Mouse (Mus musculus) CH12.LX (cell line): ENCODE measurements around the gene Cep83. TPM values are rescaled to one million over a fixed set of nuclear protein-coding genes. Genes with fewer than 3 reads are reported as not detected.

ENCODE experiments used
- DNase-seq: peaks from one replicate; pipeline ENCODE4 v3.0.0-alpha.2; 2013; ENCODE audit errors: extremely low read depth
- H3K27ac ChIP-seq: 2 replicates; pipeline ENCODE4 v1.5.1; 2012; ENCODE audit warnings: low read depth, mild to moderate bottlenecking, control low read depth, moderate library complexity; ENCODE audit not compliant: insufficient read depth
- H3K27me3 ChIP-seq: replicated peaks from 2 replicates; pipeline ENCODE3; 2012; ENCODE audit warnings: inconsistent platforms
- H3K36me3 ChIP-seq, 2 experiments: replicated peaks in 1 of 2; 2 replicates each; pipeline versions ENCODE3 to v1.6.1; 2012; ENCODE audit warnings: inconsistent platforms in 1 of 2, low read length in 1 of 2, mild to moderate bottlenecking in 1 of 2, mixed read lengths in 1 of 2, moderate library complexity in 1 of 2; ENCODE audit not compliant: control insufficient read depth in 1 of 2, insufficient read depth in 1 of 2
- H3K4me1 ChIP-seq, 2 experiments: 2 replicates each; pipeline ENCODE4 v1.6.1; 2012; ENCODE audit warnings: inconsistent platforms in 1 of 2, moderate library complexity in 1 of 2; ENCODE audit not compliant: insufficient read depth in 2 of 2, control insufficient read depth in 1 of 2
- H3K4me2 ChIP-seq: 2 replicates; pipeline ENCODE4 v1.6.1; 2012; ENCODE audit warnings: low read depth, mild to moderate bottlenecking, control low read depth; ENCODE audit not compliant: poor library complexity, insufficient read depth, severe bottlenecking
- H3K4me3 ChIP-seq, 3 experiments: fragments of 150-350 bp in 1 of 3; sonication (generic) in 1 of 3; replicated peaks in 1 of 3; 2 replicates each; pipeline versions ENCODE3 to v1.5.1; 2011 to 2012; ENCODE audit warnings: low read depth in 2 of 3, low read length in 2 of 3, mild to moderate bottlenecking in 2 of 3, moderate library complexity in 2 of 3, control low read depth in 1 of 3, improper control_type of control experiment in 1 of 3, inconsistent platforms in 1 of 3, mixed read lengths in 1 of 3; ENCODE audit not compliant: poor library complexity in 1 of 3
- H3K79me2 ChIP-seq: replicated peaks from 2 replicates; pipeline ENCODE4 v1.6.1; 2012; ENCODE audit warnings: mild to moderate bottlenecking, moderate library complexity; ENCODE audit not compliant: control insufficient read depth, poor library complexity, insufficient read depth, severe bottlenecking; ENCODE audit errors: extremely low read depth
- H3K9ac ChIP-seq: 2 replicates; pipeline ENCODE4 v1.6.1; 2012; ENCODE audit warnings: low read depth, mild to moderate bottlenecking, control low read depth, moderate library complexity; ENCODE audit not compliant: insufficient read depth
- H3K9me3 ChIP-seq: replicated peaks from 2 replicates; pipeline ENCODE3; 2012; ENCODE audit warnings: low read length, inconsistent platforms, mixed read lengths
- BHLHE40 ChIP-seq: IDR thresholded peaks from 2 replicates; pipeline ENCODE4 v1.6.1; 2011; ENCODE audit warnings: mild to moderate bottlenecking, low read depth, low read length, improper control_type of control experiment
- CHD1 ChIP-seq: IDR thresholded peaks from 2 replicates; pipeline ENCODE4 v1.6.1; 2012; ENCODE audit warnings: low read depth, low read length, improper control_type of control experiment, inconsistent platforms
- HCFC1 ChIP-seq: IDR thresholded peaks from 2 replicates; pipeline ENCODE4 v1.6.1; 2012; ENCODE audit warnings: low read depth, mild to moderate bottlenecking, inconsistent platforms, low read length, improper control_type of control experiment
- MAX ChIP-seq: IDR thresholded peaks from 2 replicates; pipeline ENCODE4 v1.6.1; 2011; ENCODE audit warnings: low read length, improper control_type of control experiment
- MEF2A ChIP-seq: IDR thresholded peaks from 2 replicates; pipeline ENCODE4 v1.6.1; 2014; ENCODE audit warnings: low read depth, mild to moderate bottlenecking, inconsistent platforms, low read length, improper control_type of control experiment, borderline replicate concordance
- MXI1 ChIP-seq: IDR thresholded peaks from 2 replicates; pipeline ENCODE4 v1.6.1; 2011; ENCODE audit warnings: mild to moderate bottlenecking, low read depth, low read length, improper control_type of control experiment
- MYC ChIP-seq: IDR thresholded peaks from 2 replicates; pipeline ENCODE4 v1.6.1; 2011; ENCODE audit warnings: low read depth, mild to moderate bottlenecking, improper control_type of control experiment, low read length
- PAX5 ChIP-seq: IDR thresholded peaks from 2 replicates; pipeline ENCODE4 v1.6.1; 2012; ENCODE audit warnings: low read length, inconsistent platforms, mixed read lengths
- RAD21 ChIP-seq: IDR thresholded peaks from 2 replicates; pipeline ENCODE4 v1.6.1; 2011; ENCODE audit warnings: low read depth, mild to moderate bottlenecking, low read length, improper control_type of control experiment, moderate library complexity
- RCOR1 ChIP-seq: conservative IDR thresholded peaks from 2 replicates; pipeline ENCODE4 v1.6.1; 2012; ENCODE audit warnings: low read depth, mild to moderate bottlenecking, inconsistent platforms, low read length, improper control_type of control experiment
- UBTF ChIP-seq: IDR thresholded peaks from 2 replicates; pipeline ENCODE4 v1.6.1; 2012; ENCODE audit warnings: low read depth, mild to moderate bottlenecking, inconsistent platforms, low read length, improper control_type of control experiment, moderate library complexity
- USF1 ChIP-seq: IDR thresholded peaks from 2 replicates; pipeline ENCODE4 v1.6.1; 2014; ENCODE audit warnings: low read depth, mild to moderate bottlenecking, inconsistent platforms, low read length, improper control_type of control experiment
- ZC3H11A ChIP-seq: IDR thresholded peaks from 2 replicates; pipeline ENCODE4 v1.6.1; 2012; ENCODE audit warnings: low read depth, mild to moderate bottlenecking, inconsistent platforms, low read length, improper control_type of control experiment
- dilution Hi-C: fragments of 300-500 bp; cut with MboI; formaldehyde crosslinking; loops from 2 replicates; pipeline ENCODE4 v1.14.3; 2020; ENCODE audit warnings: low sequenced_read_pairs; ENCODE audit not compliant: extremely low pct_unique_long_range_greater_than_20kb, extremely low pct_ligation_motif_present
- in situ Hi-C: fragments of 300-500 bp; cut with MboI; formaldehyde crosslinking; loops from 3 replicates; pipeline ENCODE4 v1.14.3; 2019; ENCODE audit warnings: low sequenced_read_pairs, low pct_ligation_motif_present, low pct_unique_long_range_greater_than_20kb, mixed read lengths
- polyA plus RNA-seq: library from polyadenylated mRNA; unstranded; fragments of >175 nt; gene quantifications from 2 replicates; pipeline ENCODE4 v1.2.1, GENCODE M21; 2012; ENCODE audit warnings: low read depth; ENCODE audit not compliant: insufficient read length
- total RNA-seq, 2 experiments: library from RNA; depleted of rRNA; stranded (reverse); fragments of 300-350 nt in 1 of 2; fragments of >200 nt in 1 of 2; gene quantifications; 2 replicates each; pipeline ENCODE4 v1.2.3; 2012 to 2014

Cep83 gene
- total and polyA plus RNA-seq, 3 experiments: 17.7 to 44.0 (median 32.1) TPM

GRCm38 (mm10) chr10:94668147-94668546 lies 20.3 kb upstream of the Cep83 start:
- in situ Hi-C loops: no loop called here
- no peak for DNase-seq
- dilution Hi-C loops: no loop called here

GRCm38 (mm10) chr10:94687801-94688419 lies 544 bp upstream of the Cep83 start:
- H3K4me1 ChIP-seq: peaks cover 8 to 29% of the 10 kb centered on the region in 2 experiments; a peak in 3 of 4 replicates
- H3K9ac ChIP-seq: peak overlapping the region; percentile 90
- DNase-seq: peak; percentile 65
- no peaks in the 10 kb centered on the region for H3K27me3 ChIP-seq
- peak overlapping the region; percentile 75 to 94 (median 88) for H3K4me3 ChIP-seq
- dilution Hi-C loops: no loop called here
- in situ Hi-C loops: no loop called here
- H3K79me2 ChIP-seq: peaks cover 20% of the 10 kb centered on the region; the same call in 1 of the 2 replicates
- H3K36me3 ChIP-seq: peaks cover 0 to 18% of the 10 kb centered on the region in 2 experiments
- H3K4me2 ChIP-seq: peak overlapping the region; percentile 97
- H3K27ac ChIP-seq: peak overlapping the region; percentile 76
- TF ChIP-seq MYC: 0 out of 2 replicates have a peak, but pooled peaks have one; percentile 17
- TF ChIP-seq RCOR1: no peak
- H3K9me3 ChIP-seq: peaks cover 3% of the 10 kb centered on the region

More at GRCm38 (mm10) chr10:94668147-94668546, 20.3 kb upstream of the Cep83 start:
- Histone ChIP-seq H3K9ac (no peak overlapping the region), H3K4me2 (no peak overlapping the region), H3K27me3 (no peaks in the 10 kb centered on the region), H3K9me3 (no peaks in the 10 kb centered on the region), H3K4me3 (no peak overlapping the region), H3K36me3 (no peaks in the 10 kb centered on the region), H3K79me2 (no peaks in the 10 kb centered on the region), H3K4me1 (peaks cover 8 to 23% of the 10 kb centered on the region in 2 experiments; a peak in 3 of 4 replicates), H3K27ac (no peak overlapping the region)
- TF ChIP-seq UBTF (no peak), PAX5 (no peak), MEF2A (no peak), CHD1 (no peak), USF1 (no peak), MXI1 (no peak), HCFC1 (no peak), RAD21 (no peak), BHLHE40 (no peak), MAX (no peak), ZC3H11A (no peak)
